Mouse (Mus musculus): ENCODE results near the gene Oprd1. TPM values are rescaled to one million over a fixed set of nuclear protein-coding genes. Genes with fewer than 3 reads are reported as not detected.

The Oprd1 gene
- polyA plus RNA-seq, 2 experiments: 0.04 TPM; not detected in 1

DNA sequence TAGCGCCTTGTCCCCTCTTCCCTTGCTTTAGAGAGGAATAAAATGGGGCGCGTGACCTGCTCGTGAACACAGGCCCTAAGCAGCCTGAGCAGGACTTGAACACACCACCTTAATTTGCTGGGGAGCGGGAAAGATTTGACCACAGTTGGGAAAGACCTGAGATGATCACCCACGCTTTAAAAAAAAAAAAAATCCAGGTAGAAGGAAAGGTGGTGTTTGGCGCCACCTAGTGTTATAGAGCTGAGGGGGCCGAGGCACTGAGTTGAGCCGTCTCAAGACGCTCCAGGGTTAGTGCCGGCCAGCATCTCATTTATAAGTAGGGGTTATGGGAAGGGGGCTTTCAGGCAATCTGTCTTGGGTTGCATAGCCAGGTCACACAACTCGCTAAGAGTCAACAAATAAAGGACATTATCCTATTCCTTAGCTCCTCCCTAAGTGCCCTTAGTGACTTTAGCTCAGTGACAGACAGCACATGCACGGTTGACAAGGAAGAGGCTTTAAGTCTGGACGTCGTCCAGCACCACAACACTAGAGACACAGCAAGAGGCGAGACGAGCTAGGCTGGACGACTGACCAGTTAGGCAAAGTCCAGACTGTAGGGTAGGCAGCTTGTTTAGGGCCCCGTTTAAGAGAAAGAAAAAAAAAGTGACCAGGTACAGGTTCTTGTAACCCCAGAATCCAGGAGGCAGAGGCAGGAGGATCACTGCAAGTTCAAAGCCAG, 64.6 kb downstream of the Oprd1 start:
- Histone ChIP-seq H3K9me3 (ENCODE audit: control insufficient read depth, low read length) (no peaks in the 10 kb centered on the region), H3K27ac (peak overlapping the region; percentile 100), H3K4me3 (ENCODE audit: insufficient read depth in 1 of 2, low read depth in 2 of 2, low read length in 2 of 2) (no peak overlapping the region; a peak in 1 of 4 replicates), H3K4me1 (replicated peaks; ENCODE audit: control insufficient read depth in 2 of 2, insufficient read depth in 2 of 2, low read length in 1 of 2) (peaks cover 34 to 40% of the 10 kb centered on the region in 2 experiments), H3K9ac (replicated peaks) (no peak overlapping the region), H3K27me3 (ENCODE audit: control insufficient read depth, insufficient read depth, low read length) (no peaks in the 10 kb centered on the region), H3K4me2 (ENCODE audit: low read depth) (peak overlapping the region; percentile 100), H3K36me3 (replicated peaks; ENCODE audit: control insufficient read depth, insufficient read depth, low read depth) (no peaks in the 10 kb centered on the region)
- no peak for DNase-seq (ENCODE audit: low read depth in 3 of 3, low spot score in 3 of 3)
- ATAC-seq (ENCODE audit: insufficient read depth): no peak
- WGBS (ENCODE audit: insufficient replicate concordance): 14% methylated on average over 19 of the region's 19 CpGs
- TF ChIP-seq EP300 (IDR thresholded peaks at IDR 0.05; ENCODE audit: low read depth): no peak
- TF ChIP-seq CTCF (IDR thresholded peaks at IDR 0.05; ENCODE audit: low read depth): peak; percentile 92

DNA sequence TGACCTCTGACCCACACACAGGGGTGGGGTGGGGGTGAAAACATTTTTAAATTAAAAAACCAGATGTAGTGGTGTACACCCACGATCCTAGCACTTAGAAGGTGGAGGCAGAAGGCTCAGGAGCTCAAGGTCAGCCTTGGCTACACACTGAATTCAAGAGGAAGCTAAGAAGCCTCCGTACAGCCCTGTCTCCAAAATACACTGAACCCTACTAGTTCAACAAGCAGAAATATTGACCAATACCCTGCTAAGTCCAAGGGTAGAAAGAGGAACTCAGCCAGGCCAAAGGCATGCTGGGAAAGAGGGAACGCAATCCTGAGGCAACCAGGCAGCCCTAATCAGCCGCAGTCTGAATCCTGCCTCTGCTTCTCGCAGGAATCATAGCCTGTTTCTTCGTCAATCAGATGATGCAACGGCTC, 66.0 kb downstream of the Oprd1 start:
- DNase-seq (ENCODE audit: low read depth in 3 of 3, low spot score in 3 of 3) (no peak), ATAC-seq (ENCODE audit: insufficient read depth) (no peak)
- no peaks in the 10 kb centered on the region for H3K36me3 ChIP-seq (replicated peaks; ENCODE audit: control insufficient read depth, insufficient read depth, low read depth)
- H3K27me3 ChIP-seq (ENCODE audit: control insufficient read depth, insufficient read depth, low read length): no peaks in the 10 kb centered on the region
- no peaks in the 10 kb centered on the region for H3K9me3 ChIP-seq (ENCODE audit: control insufficient read depth, low read length)
- peak overlapping the region; percentile 21 to 27; a peak in 3 of 4 replicates for H3K4me3 ChIP-seq (ENCODE audit: insufficient read depth in 1 of 2, low read depth in 2 of 2, low read length in 2 of 2)
- peak overlapping the region; percentile 76 for H3K9ac ChIP-seq (replicated peaks)
- H3K4me1 ChIP-seq (replicated peaks; ENCODE audit: control insufficient read depth in 2 of 2, insufficient read depth in 2 of 2, low read length in 1 of 2): peaks cover 34 to 44% of the 10 kb centered on the region in 2 experiments
- peak overlapping the region; percentile 100 for H3K4me2 ChIP-seq (ENCODE audit: low read depth)
- WGBS (ENCODE audit: insufficient replicate concordance): 6% methylated on average over 7 of the region's 7 CpGs
- TF ChIP-seq CTCF (IDR thresholded peaks at IDR 0.05; ENCODE audit: low read depth): no peak
- TF ChIP-seq EP300 (IDR thresholded peaks at IDR 0.05; ENCODE audit: low read depth): peak; percentile 20; the same call in 1 of the 2 replicates
- peak overlapping the region; percentile 100 for H3K27ac ChIP-seq

- H3K4me3 ChIP-seq (ENCODE audit: insufficient read depth in 1 of 2, low read depth in 2 of 2, low read length in 2 of 2): peak overlapping the region; percentile 62 to 68; a peak in 3 of 4 replicates
- DNase-seq (ENCODE audit: low read depth in 3 of 3, low spot score in 3 of 3): peak; percentile 97 to 98 (median 97)
- H3K9me3 ChIP-seq (ENCODE audit: control insufficient read depth, low read length): no peaks in the 10 kb centered on the region
- peak overlapping the region; percentile 100 for H3K27ac ChIP-seq
- peak; percentile 96 for TF ChIP-seq EP300 (IDR thresholded peaks at IDR 0.05; ENCODE audit: low read depth)
- no peak for TF ChIP-seq CTCF (IDR thresholded peaks at IDR 0.05; ENCODE audit: low read depth)
- peak; percentile 61 for ATAC-seq (ENCODE audit: insufficient read depth)
- peaks cover 7% of the 10 kb centered on the region; the same call in 1 of the 2 replicates for H3K36me3 ChIP-seq (replicated peaks; ENCODE audit: control insufficient read depth, insufficient read depth, low read depth)
- no peaks in the 10 kb centered on the region for H3K27me3 ChIP-seq (ENCODE audit: control insufficient read depth, insufficient read depth, low read length)
- H3K4me1 ChIP-seq (replicated peaks; ENCODE audit: control insufficient read depth in 2 of 2, insufficient read depth in 2 of 2, low read length in 1 of 2): peaks cover 42 to 51% of the 10 kb centered on the region in 2 experiments
- WGBS (ENCODE audit: insufficient replicate concordance): 3% methylated on average over 7 of the region's 7 CpGs
- peak overlapping the region; percentile 100 for H3K4me2 ChIP-seq (ENCODE audit: low read depth)
- peak overlapping the region; percentile 99 for H3K9ac ChIP-seq (replicated peaks)
Observed at GRCm38 (mm10) chr4:132077445-132077844, 66.8 kb downstream of the Oprd1 start.

DNA sequence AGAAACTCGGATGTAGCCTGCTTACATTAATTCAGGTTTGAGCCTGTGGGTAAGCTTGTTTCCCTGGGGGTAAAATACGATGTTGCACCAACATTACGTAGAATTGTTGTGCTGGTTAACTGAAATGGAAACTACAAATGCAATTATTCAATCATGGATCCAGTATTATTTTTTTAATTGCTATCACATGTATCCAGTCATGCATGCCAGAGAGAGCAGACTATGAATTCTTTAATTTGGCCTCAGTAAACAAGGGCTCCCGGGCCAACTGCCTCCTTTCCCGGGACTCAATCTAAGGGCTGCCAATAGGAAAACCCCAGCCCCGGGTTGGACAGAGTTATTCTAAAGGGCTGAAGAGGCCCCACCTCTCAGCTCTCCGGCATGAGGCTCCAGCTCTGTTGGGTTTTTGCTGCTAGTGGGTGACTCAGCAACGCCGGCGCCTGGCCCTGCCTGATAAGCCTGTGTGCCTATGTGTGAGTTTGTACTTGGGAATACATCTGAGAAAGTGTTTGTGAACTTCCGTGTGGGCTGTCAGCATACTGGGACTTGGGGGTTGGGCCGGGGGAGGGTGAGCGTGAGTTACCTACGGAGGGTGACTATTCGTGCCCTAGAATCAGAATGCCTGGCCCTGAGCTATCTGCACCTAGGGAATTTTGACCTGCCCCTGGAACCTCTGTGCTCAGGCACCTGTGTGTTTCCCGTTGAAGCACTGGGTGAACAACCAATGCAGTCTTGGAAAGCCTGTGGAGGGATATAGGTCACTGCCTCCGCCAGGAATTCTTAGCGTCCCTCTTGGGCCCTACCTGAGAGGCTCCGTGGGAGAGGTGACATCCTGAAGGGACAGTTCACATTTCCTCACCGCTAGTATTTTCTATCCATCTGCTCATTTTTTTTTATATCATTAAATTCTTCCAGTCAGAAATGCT, 67.5 kb downstream of the Oprd1 start:
- Histone ChIP-seq H3K4me2 (ENCODE audit: low read depth) (peak overlapping the region; percentile 100), H3K9ac (replicated peaks) (peak overlapping the region; percentile 99), H3K9me3 (ENCODE audit: control insufficient read depth, low read length) (no peaks in the 10 kb centered on the region), H3K4me3 (ENCODE audit: insufficient read depth in 1 of 2, low read depth in 2 of 2, low read length in 2 of 2) (peak overlapping the region; percentile 62 to 68), H3K36me3 (replicated peaks; ENCODE audit: control insufficient read depth, insufficient read depth, low read depth) (peaks cover 14% of the 10 kb centered on the region), H3K27me3 (ENCODE audit: control insufficient read depth, insufficient read depth, low read length) (no peaks in the 10 kb centered on the region), H3K27ac (peak overlapping the region; percentile 100), H3K4me1 (replicated peaks; ENCODE audit: control insufficient read depth in 2 of 2, insufficient read depth in 2 of 2, low read length in 1 of 2) (peaks cover 49 to 57% of the 10 kb centered on the region in 2 experiments)
- 6% methylated on average over 20 of the region's 20 CpGs for WGBS (ENCODE audit: insufficient replicate concordance)
- TF ChIP-seq EP300 (IDR thresholded peaks at IDR 0.05; ENCODE audit: low read depth): peak; percentile 95
- peak; percentile 3; the same call in 1 of the 2 replicates for TF ChIP-seq CTCF (IDR thresholded peaks at IDR 0.05; ENCODE audit: low read depth)
- ATAC-seq (ENCODE audit: insufficient read depth): peak; percentile 63
- DNase-seq (ENCODE audit: low read depth in 3 of 3, low spot score in 3 of 3): peak; percentile 98

Data from liver, embryonic 14.5 days (tissue).